Mouse (Mus musculus): ENCODE measurements at regions not wholly inside any gene's neighbourhood (a gene's known extent, or its start where the extent isn't known, plus 50 kb on each side); places are given as distances from the start of the nearest gene placed in this dataset.
A peak's percentile ranks its signal among the peaks of the same experiment; 100 is the strongest.

GRCm38 (mm10) chr13:101096221-101096620, 263.0 kb upstream of the Slc30a5 start:
- DNase-seq: no peak

GRCm38 (mm10) chr13:101095057-101095831, 262.0 kb upstream of the Slc30a5 start:
- DNase-seq: no peak

- DNase-seq: no peak
These were observed 259.5 kb upstream of the Slc30a5 start for GRCm38 (mm10) chr13:101092743-101093131.

- DNase-seq: no peak
These were observed 259.0 kb upstream of the Slc30a5 start for GRCm38 (mm10) chr13:101092033-101092742.

- no peak for DNase-seq
These were observed 252.0 kb upstream of the Slc30a5 start for GRCm38 (mm10) chr13:101085182-101085581.

- no peak for DNase-seq
These were observed 251.0 kb upstream of the Slc30a5 start for GRCm38 (mm10) chr13:101084193-101084592.

GRCm38 (mm10) chr13:101083416-101083815, 250.2 kb upstream of the Slc30a5 start:
- no peak for DNase-seq

GRCm38 (mm10) chr13:101068489-101068888, 235.3 kb upstream of the Slc30a5 start:
- DNase-seq: no peak

- no peak for DNase-seq
These were observed 229.4 kb upstream of the Slc30a5 start for GRCm38 (mm10) chr13:101062582-101062981.

- DNase-seq: no peak
These were observed 228.3 kb upstream of the Slc30a5 start for GRCm38 (mm10) chr13:101061233-101062144.

GRCm38 (mm10) chr13:101049511-101049910, 216.3 kb upstream of the Slc30a5 start:
- no peak for DNase-seq

- peak; percentile 12 for DNase-seq
These were observed 199.4 kb upstream of the Slc30a5 start for GRCm38 (mm10) chr13:101032594-101032993.

GRCm38 (mm10) chr13:101026043-101026442, 192.8 kb upstream of the Slc30a5 start:
- no peak for DNase-seq

GRCm38 (mm10) chr13:101025488-101025887, 192.3 kb upstream of the Slc30a5 start:
- DNase-seq: no peak

- DNase-seq: no peak
These were observed 191.7 kb upstream of the Slc30a5 start for GRCm38 (mm10) chr13:101024971-101025370.

GRCm38 (mm10) chr13:101019272-101019676, 186.0 kb upstream of the Slc30a5 start:
- no peak for DNase-seq

- DNase-seq: no peak
These were observed 183.8 kb upstream of the Slc30a5 start for GRCm38 (mm10) chr13:101017041-101017440.

GRCm38 (mm10) chr13:101016181-101016580, 183.0 kb upstream of the Slc30a5 start:
- no peak for DNase-seq

GRCm38 (mm10) chr13:101015435-101015834, 182.2 kb upstream of the Slc30a5 start:
- no peak for DNase-seq

GRCm38 (mm10) chr13:101013604-101014003, 180.4 kb upstream of the Slc30a5 start:
- DNase-seq: no peak

GRCm38 (mm10) chr13:100990646-100991045, 157.4 kb upstream of the Slc30a5 start:
- DNase-seq: no peak

- DNase-seq: no peak
These were observed 155.7 kb upstream of the Slc30a5 start for GRCm38 (mm10) chr13:100988671-100989531.
